Mouse (Mus musculus) hindbrain, embryonic 15.5 days (tissue): ENCODE measurements around the gene Gng10. TPM values are rescaled to one million over a fixed set of nuclear protein-coding genes. Genes with fewer than 3 reads are reported as not detected.

Experiments used
- ATAC-seq: fragments of 200-750 bp; cut with Nextera tagmentation; 2 replicates; pipeline ENCODE4 v1.8.0; 2017; ENCODE audit warnings: low read depth, moderate number of reproducible peaks, moderate TSS enrichment; ENCODE audit not compliant: low FRiP score
- H3K27ac ChIP-seq: fragments of 300-500 bp; sonication (generic); replicated peaks from 2 replicates; pipeline ENCODE4 v1.5.1; 2015; ENCODE audit warnings: mild to moderate bottlenecking, inconsistent platforms
- H3K27me3 ChIP-seq: fragments of 300-500 bp; sonication (generic); 2 replicates; pipeline ENCODE4 v1.6.1; 2015; ENCODE audit warnings: control low read depth, inconsistent platforms
- H3K36me3 ChIP-seq: fragments of 300-500 bp; sonication (generic); 2 replicates; pipeline ENCODE4 v1.6.1; 2015; ENCODE audit warnings: control low read depth, inconsistent platforms
- H3K4me1 ChIP-seq: fragments of 300-500 bp; sonication (generic); replicated peaks from 2 replicates; pipeline ENCODE4 v1.6.1; 2015; ENCODE audit warnings: control low read depth, inconsistent platforms
- H3K4me2 ChIP-seq: fragments of 300-500 bp; sonication (generic); 2 replicates; pipeline ENCODE4 v1.6.1; 2015; ENCODE audit warnings: moderate library complexity, mild to moderate bottlenecking, inconsistent platforms
- H3K4me3 ChIP-seq: fragments of 300-500 bp; sonication (generic); 2 replicates; pipeline ENCODE4 v1.5.1; 2015; ENCODE audit warnings: mild to moderate bottlenecking, inconsistent platforms
- H3K9ac ChIP-seq: fragments of 300-500 bp; sonication (generic); 2 replicates; pipeline ENCODE4 v1.6.1; 2015; ENCODE audit warnings: inconsistent platforms
- H3K9me3 ChIP-seq: fragments of 300-500 bp; sonication (generic); 2 replicates; pipeline ENCODE4 v1.6.1; 2016; ENCODE audit warnings: control low read depth, inconsistent platforms
- WGBS: fragments of 180-500 bp; shearing (Covaris S2); methylation state at CpG from one replicate; pipeline ENCODE4 v1.1.7; 2015; 5-methylcytosine and 5-hydroxymethylcytosine counted together
- polyA plus RNA-seq: library from polyadenylated mRNA; unstranded; fragments of >200 nt; fragmentation: Nextera tagmentation; extraction: Ambion mirVana; gene quantifications from 2 replicates; pipeline ENCODE4 v1.2.1, GENCODE M21; 2015

Gene Gng10
- polyA plus RNA-seq, 1 experiment from 2014 or later: 182 TPM

GRCm38 (mm10) chr4:59089391-59089790, 54.5 kb downstream of the Gng10 start:
- no peak overlapping the region for H3K4me2 ChIP-seq
- H3K4me3 ChIP-seq: no peak overlapping the region
- H3K9ac ChIP-seq: no peak overlapping the region
- no peaks in the 10 kb centered on the region for H3K36me3 ChIP-seq
- 55% methylated on average over 1 of the region's 1 CpGs for WGBS
- H3K9me3 ChIP-seq: no peaks in the 10 kb centered on the region
- H3K4me1 ChIP-seq: no peaks in the 10 kb centered on the region
- H3K27ac ChIP-seq: no peak overlapping the region
- ATAC-seq: no peak
- no peaks in the 10 kb centered on the region for H3K27me3 ChIP-seq

Other genes starting within 250 kb of the Gng10 start
- 0.12 TPM in 1 of 2 replicates, not detected in the other for gene Olfr267, start 247.4 kb upstream of the Gng10 start, polyA plus RNA-seq
- gene Ecpas, start 122.3 kb upstream of the Gng10 start, polyA plus RNA-seq: 32.0 and 34.7 TPM in 2 replicates
- gene Zkscan16, start 91.5 kb upstream of the Gng10 start, polyA plus RNA-seq: 2.3 and 2.4 TPM in 2 replicates
- gene Ptgr1, start 48.0 kb upstream of the Gng10 start, polyA plus RNA-seq: 5.2 and 5.7 TPM in 2 replicates
- 7.6 and 8.4 TPM in 2 replicates for gene Dnajc25, start 40.0 kb upstream of the Gng10 start, polyA plus RNA-seq
- 8.9 and 12.8 TPM in 2 replicates for gene Gm20503, start 31.9 kb upstream of the Gng10 start, polyA plus RNA-seq
- 0.04 TPM in 1 of 2 replicates, not detected in the other for gene AI481877, start 103.9 kb downstream of the Gng10 start, polyA plus RNA-seq
- 15.0 and 15.3 TPM in 2 replicates for gene Ugcg, start 154.2 kb downstream of the Gng10 start, polyA plus RNA-seq